Mouse (Mus musculus) olfactory bulb, adult 2 months (tissue): ENCODE measurements around the gene Gbp3. TPM values are rescaled to one million over a fixed set of nuclear protein-coding genes. Genes with fewer than 3 reads are reported as not detected.
A peak's percentile ranks its signal among the peaks of the same experiment; 100 is the strongest.
"Not testable (repeated sequence)": the region's sequence is repeated elsewhere in the genome, so short reads cannot be mapped to it uniquely, and the experiment has no call there.

Source experiments
- H3K27ac ChIP-seq: fragments of 200-500 bp; 2 replicates; pipeline ENCODE4 v1.5.1; 2012; ENCODE audit warnings: low read depth, low read length; ENCODE audit not compliant: insufficient read depth
- H3K4me1 ChIP-seq: fragments of 200-500 bp; 2 replicates; pipeline ENCODE4 v1.6.1; 2012; ENCODE audit warnings: low read length; ENCODE audit not compliant: control insufficient read depth, insufficient read depth
- H3K4me3 ChIP-seq: fragments of 200-500 bp; 2 replicates; pipeline ENCODE4 v1.5.1; 2012; ENCODE audit warnings: mild to moderate bottlenecking, low read depth, low read length, moderate library complexity; ENCODE audit not compliant: insufficient read depth
- CTCF ChIP-seq: fragments of 200-500 bp; IDR thresholded peaks from 2 replicates; pipeline ENCODE4 v1.5.1; 2012; ENCODE audit warnings: low read depth, mild to moderate bottlenecking, low read length, moderate library complexity; ENCODE audit not compliant: insufficient read depth
- POLR2A ChIP-seq: fragments of 200-500 bp; IDR thresholded peaks from 2 replicates; pipeline ENCODE4 v1.6.1; 2012; ENCODE audit warnings: mild to moderate bottlenecking, low read depth, low read length, moderate library complexity; ENCODE audit not compliant: insufficient read depth
- WGBS: fragments of 180-500 bp; shearing (Covaris S2); methylation state at CpG from one replicate; pipeline ENCODE4 v1.1.7; 2018; 5-methylcytosine and 5-hydroxymethylcytosine counted together
- polyA plus RNA-seq: library from polyadenylated mRNA; stranded (reverse); fragments of >200 nt; gene quantifications from 2 replicates; pipeline ENCODE4 v1.2.4, GENCODE M21; 2012; ENCODE audit warnings: low replicate concordance; ENCODE audit not compliant: missing spikeins, insufficient read depth, insufficient read length

Gene Gbp3
- polyA plus RNA-seq, 1 experiment: not detected

GRCm38 (mm10) chr3:142546690-142547089, 13.1 kb upstream of the Gbp3 start:
- Histone ChIP-seq H3K4me1 (no peaks in the 10 kb centered on the region), H3K4me3 (no peak overlapping the region), H3K27ac (no peak overlapping the region)
- TF ChIP-seq CTCF: no peak
- no peak for TF ChIP-seq POLR2A
- WGBS: 77% methylated on average over 3 of the region's 3 CpGs

DNA sequence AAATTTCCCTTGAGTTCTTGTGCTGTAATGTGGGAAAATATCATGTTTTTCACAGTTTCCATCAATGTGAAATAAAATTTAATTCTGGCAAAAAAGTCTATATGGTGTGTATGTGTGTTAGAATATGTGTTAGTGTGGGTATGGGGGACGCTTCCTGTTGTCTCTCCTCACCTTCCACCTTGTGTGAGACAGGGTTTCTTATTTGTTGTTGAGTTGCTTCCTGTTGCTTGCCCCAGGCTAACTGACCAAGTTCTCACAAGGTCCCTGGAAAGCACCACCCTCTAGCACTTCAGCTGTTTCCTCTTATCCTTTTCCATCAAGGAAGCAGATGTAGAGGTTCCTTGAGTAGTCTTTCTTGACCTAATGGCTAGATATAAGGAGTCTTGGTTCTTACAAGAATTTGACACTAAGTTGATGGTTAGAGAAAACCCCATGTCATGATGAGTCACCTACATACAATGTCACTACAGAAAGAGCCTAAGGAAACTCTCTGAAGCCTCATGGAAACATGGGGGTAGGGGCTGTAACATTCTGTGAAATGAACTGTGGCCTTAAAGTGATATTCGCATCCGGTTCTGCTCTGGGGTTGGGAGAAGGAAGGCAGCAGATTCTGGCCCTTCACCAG, 9.7 kb upstream of the Gbp3 start:
- Histone ChIP-seq H3K4me3 (no peak overlapping the region), H3K27ac (no peak overlapping the region), H3K4me1 (no peaks in the 10 kb centered on the region)
- WGBS: 92% methylated on average over 3 of the region's 3 CpGs
- TF ChIP-seq CTCF (no peak), POLR2A (no peak)

DNA sequence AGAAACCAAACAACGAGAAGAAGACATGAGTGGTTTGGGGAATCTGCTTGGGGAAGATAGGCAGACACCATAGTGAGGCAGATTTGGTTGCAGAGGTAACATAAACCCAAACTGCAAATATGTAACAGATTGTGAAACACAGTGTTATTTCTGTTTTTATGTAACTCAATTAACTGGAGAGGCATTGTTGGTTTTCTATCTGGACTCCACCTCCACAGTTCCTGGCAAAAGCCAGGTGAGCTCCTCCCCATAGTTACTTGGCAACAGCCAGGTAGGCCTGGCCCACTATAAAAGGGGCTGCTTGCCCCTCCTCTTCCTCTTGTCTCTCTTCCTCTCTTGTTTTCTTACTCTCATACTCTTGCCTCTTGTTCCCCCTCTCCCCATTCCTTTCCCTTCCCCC, 5.2 kb upstream of the Gbp3 start:
- H3K27ac ChIP-seq: no peak overlapping the region
- 88% methylated on average over 1 of the region's 1 CpGs for WGBS
- no peaks in the 10 kb centered on the region for H3K4me1 ChIP-seq
- H3K4me3 ChIP-seq: no peak overlapping the region
- TF ChIP-seq CTCF: no peak
- TF ChIP-seq POLR2A: no peak

DNA sequence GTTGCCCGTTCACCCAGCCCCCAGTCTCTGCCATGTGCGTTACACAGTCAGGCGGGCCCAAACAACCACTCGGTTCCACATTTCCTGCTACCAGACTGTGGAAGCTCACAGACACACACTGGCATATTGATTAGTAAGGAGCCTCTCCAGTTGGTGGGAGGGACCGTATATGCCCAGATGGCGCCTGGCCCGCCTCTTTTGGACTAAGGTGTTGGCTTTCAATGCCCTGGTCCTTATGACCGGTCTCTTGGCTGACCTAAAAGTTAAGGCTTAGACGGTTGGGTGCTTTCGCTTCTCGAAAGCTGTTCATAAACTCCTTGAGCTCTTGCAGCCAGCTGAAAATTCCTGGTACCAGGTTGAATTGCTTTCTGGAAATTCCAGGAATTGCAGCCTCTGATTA, 4.2 kb upstream of the Gbp3 start:
- H3K4me3 ChIP-seq: no peak overlapping the region
- peaks cover 2% of the 10 kb centered on the region; the same call in 1 of the 2 replicates for H3K4me1 ChIP-seq
- H3K27ac ChIP-seq: no peak overlapping the region
- WGBS: 86% methylated on average over 11 of the region's 11 CpGs
- TF ChIP-seq CTCF (no peak), POLR2A (no peak)

- peak overlapping the region; percentile 63; the same call in 1 of the 2 replicates for H3K27ac ChIP-seq
- H3K4me3 ChIP-seq: peak overlapping the region; percentile 44
- WGBS: 9% methylated on average over 12 of the region's 12 CpGs
- TF ChIP-seq CTCF (peak; percentile 94), POLR2A (no peak)
- peaks cover 4% of the 10 kb centered on the region; the same call in 1 of the 2 replicates for H3K4me1 ChIP-seq
These were observed 596 bp downstream of the Gbp3 start for GRCm38 (mm10) chr3:142560296-142560948.

DNA sequence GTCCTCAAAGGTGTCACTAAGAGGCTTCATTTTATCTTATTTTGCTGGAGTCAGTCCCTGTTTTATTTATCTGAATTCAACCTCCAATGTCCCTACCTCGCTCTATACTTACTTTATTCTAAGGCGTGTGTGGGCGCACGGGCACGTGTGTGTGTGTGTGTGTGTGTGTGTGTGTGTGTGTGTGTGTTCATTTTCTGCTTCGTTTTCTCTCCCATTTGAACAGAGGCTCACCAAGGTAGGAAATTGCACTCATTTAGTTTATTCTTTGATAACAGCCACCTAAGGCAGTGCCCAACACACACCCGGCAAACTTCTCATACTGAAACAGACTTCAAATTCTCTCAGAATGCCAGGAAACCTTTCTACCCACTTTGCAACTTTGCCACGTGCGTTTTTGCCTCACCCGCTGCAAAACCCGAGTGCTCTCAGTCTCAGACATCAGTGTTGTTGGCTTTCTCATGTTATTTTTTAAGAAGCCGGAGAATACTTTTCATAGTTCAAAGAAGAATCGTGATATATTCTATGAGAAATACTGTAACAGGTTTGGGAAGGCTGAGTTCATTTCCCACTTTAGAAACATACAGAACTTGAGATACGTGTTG, 1.3 kb downstream of the Gbp3 start:
- no peak for TF ChIP-seq CTCF
- H3K4me1 ChIP-seq: peaks cover 4% of the 10 kb centered on the region; the same call in 1 of the 2 replicates
- WGBS: 85% methylated on average over 14 of the region's 14 CpGs
- no peak overlapping the region for H3K27ac ChIP-seq
- H3K4me3 ChIP-seq: no peak overlapping the region

DNA sequence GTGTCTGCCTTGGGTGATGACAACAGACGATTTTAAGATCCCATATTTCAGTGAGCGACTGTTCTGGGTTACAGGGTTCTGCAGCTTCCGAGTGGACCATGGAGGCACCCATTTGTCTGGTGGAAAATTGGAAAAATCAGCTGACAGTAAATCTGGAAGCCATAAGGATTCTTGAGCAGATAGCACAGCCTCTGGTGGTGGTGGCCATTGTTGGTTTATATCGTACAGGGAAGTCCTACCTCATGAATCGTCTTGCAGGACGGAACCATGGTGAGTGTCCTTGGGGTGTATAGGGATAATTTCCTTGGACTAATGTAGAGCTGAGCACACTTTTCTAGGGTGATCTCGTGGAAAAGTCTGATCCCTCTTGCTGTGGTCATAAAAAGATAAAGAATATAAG, 1.8 kb downstream of the Gbp3 start:
- no peak overlapping the region for H3K27ac ChIP-seq
- TF ChIP-seq POLR2A: no peak
- TF ChIP-seq CTCF: no peak
- no peak overlapping the region for H3K4me3 ChIP-seq
- peaks cover 4% of the 10 kb centered on the region; the same call in 1 of the 2 replicates for H3K4me1 ChIP-seq
- WGBS: 93% methylated on average over 7 of the region's 7 CpGs

- not testable (repeated sequence) for H3K4me3 ChIP-seq, H3K4me1 ChIP-seq, H3K27ac ChIP-seq
- 63% methylated on average over 5 of the region's 5 CpGs for WGBS
These were observed 7.7 kb downstream of the Gbp3 start for GRCm38 (mm10) chr3:142567490-142567889.

DNA sequence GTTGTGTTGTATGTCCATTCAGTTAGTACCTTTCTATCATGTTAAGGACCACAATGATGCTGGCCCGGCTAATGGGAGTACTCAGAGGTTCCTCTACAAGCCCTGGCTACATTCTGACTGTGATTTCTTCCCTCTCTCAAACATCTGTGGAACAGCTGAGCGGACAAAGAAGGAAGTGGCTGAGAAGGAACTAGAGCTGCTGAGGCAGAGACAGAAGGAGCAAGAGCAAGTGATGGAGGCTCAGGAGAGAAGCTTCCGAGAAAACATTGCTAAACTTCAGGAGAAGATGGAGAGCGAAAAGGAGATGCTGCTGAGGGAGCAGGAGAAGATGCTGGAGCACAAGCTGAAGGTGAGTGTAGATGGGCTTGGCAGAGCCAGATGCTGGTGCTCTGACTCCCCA, 10.9 kb downstream of the Gbp3 start:
- Histone ChIP-seq H3K4me1 (no peaks in the 10 kb centered on the region), H3K4me3 (no peak overlapping the region), H3K27ac (no peak overlapping the region)
- 90% methylated on average over 4 of the region's 4 CpGs for WGBS
- TF ChIP-seq CTCF: no peak
